Mouse (Mus musculus) left cerebral cortex, postnatal 4 days (tissue): ENCODE data around the gene Ces1g. TPM values are rescaled to one million over a fixed set of nuclear protein-coding genes. Genes with fewer than 3 reads are reported as not detected.

Experiments
- DNase-seq: peaks from one replicate; pipeline ENCODE4 v3.0.0-alpha.2; 2022
- intact Hi-C: fragments of 180-260 bp; cut with DNase I; formaldehyde crosslinking; loops from one replicate; pipeline ENCODE4 v1.15.1; 2025
- total RNA-seq, 2 experiments: library from RNA; stranded (reverse); gene quantifications; 2 replicates each; pipeline ENCODE4 v1.2.3; 2021

Gene Ces1g
- not detected for total RNA-seq

- DNase-seq, result no peak
- intact Hi-C loops, result no loop called here
Observed at GRCm38 (mm10) chr8:93337207-93337606, at the start of gene Ces1g. Ces1g (minus strand) TSS chr8:93337308.

DNA sequence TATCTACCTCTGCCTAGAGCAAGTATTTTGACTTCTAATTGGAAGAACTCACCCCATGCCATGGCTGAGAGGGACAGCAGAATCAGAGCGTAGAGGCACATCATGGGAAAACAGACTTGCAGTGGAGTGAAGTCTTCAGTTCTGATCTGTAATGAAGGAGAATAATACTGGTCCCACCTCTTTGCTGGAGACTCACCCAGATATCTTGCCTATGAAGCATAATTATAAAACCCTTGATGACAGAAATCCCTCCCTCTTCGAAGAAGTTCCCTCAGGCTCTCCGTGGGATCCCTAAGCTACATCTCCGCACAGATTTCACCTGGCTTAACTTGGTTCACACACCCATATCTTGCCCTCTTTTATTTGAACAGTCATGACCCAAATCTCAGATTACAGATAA is 42.5 kb upstream of the Ces1g start, which contains the start of gene Ces1h:
Gene Ces1h, minus strand, starts transcription at position 101 of the 400 bp plus-strand sequence.
- no peak for DNase-seq
- intact Hi-C loops, result no loop called here

DNA sequence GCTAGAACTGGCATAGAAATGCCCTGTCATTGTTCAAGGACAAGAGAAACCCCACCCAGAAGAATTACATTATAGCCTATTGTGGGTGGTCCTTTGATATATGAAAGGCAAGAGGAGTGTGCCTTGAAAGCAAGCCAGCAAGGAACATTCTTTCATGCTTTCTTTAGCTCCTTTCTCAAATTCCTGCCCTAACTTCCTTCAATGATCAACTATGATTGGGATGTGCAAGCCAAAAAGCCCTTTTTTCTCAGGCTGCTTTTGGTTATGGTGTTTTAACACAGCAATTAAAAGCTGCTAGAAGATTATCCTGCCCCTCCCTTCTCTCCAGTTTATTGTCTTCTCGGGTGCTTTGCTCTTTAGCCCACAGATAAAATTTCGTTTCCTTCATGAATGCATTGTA is 32.4 kb upstream of the Ces1g start:
- intact Hi-C loops, result loop anchor here (2.0 kb wide), 1 partner anchor 17 kb away; no protein-coding TSS in a partner anchor

GRCm38 (mm10) chr8:93360113-93360512 is 23.0 kb upstream of the Ces1g start:
- intact Hi-C loops, result no loop called here
- no peak for DNase-seq

More for the DNA sequence above, 32.4 kb upstream of the Ces1g start:
- no peak for DNase-seq

DNA sequence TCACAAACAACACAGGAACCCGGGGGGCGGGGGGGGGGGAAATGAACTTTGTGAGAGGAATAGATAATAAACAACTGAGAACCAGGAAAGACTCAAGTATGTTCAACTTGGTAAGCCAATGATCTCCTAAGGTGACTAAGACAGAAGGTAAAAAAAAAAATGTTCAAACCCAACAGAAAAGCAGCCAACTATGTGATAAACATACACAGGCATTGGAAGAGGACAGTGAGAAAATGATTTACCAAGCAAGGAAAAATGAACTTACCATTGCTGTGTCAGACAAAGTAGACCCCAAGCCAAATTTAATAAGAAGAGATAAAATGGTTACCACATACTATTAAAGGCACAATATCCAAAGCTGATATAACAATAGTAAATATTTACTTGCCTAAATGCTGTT is 2.4 kb upstream of the Ces1g start:
- intact Hi-C loops, result no loop called here
- no peak for DNase-seq

GRCm38 (mm10) chr8:93332703-93333102 is 4.4 kb downstream of the Ces1g start:
- intact Hi-C loops, result no loop called here
- no peak for DNase-seq

DNA sequence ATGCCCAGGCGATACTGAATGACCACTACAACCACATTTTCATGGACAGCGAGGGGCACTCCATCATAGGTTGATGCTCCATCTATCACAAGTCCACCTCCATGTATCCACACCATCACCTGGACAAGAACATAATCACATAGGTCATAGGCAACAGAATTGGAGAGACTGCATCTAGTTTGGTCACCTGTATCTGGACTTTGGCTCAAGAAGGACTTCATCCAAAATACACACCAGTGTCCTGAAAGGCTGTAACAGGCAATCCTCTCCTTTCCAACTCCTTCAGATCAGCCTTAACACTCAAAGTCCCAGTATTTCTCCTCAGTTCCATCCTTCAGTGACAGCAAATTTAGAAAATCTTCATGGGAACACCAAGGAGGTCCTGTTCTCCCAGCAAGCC is 6.0 kb downstream of the Ces1g start:
- no peak for DNase-seq

DNA sequence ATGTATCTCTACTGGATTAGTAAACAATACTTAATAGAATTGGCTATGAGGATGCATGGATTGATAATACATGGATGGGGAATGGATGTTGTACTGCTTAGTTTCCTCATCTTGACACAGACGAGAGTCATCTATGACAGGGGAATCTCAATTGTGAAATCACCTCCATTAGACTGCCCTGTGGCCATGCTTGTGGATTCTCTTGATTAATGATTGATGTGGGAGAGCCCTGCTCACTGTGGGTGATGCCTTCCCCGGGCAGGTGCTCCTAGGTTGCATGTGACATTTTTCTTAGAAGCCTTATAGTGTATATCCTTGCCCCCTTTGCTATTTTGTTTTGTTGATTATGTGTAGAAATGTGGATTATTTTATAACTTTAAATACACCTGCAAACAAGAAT is 12.0 kb downstream of the Ces1g start:
- DNase-seq, result no peak
- intact Hi-C loops, result no loop called here

More for the DNA sequence above, 6.0 kb downstream of the Ces1g start:
- intact Hi-C loops, result no loop called here

DNA sequence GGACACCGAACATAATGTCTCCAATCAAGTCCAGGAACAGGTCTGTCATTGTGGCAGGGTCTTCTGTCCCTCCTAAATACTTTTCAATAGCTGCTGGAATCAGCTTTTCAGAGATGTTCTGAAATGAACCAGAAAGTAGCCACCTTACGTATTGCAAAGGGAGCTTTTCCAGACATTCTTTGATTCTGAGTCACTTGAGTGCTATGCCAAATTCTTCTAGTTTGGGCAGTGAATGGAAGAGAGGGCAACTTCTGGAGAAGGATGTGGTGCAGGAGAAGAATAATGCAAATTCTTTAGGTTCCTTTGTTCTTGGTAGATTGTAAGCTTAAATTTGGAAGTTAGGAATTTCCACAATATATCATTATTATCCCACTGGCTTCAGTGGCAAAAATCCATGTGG is 20.1 kb downstream of the Ces1g start:
- no peak for DNase-seq
- intact Hi-C loops, result no loop called here

DNA sequence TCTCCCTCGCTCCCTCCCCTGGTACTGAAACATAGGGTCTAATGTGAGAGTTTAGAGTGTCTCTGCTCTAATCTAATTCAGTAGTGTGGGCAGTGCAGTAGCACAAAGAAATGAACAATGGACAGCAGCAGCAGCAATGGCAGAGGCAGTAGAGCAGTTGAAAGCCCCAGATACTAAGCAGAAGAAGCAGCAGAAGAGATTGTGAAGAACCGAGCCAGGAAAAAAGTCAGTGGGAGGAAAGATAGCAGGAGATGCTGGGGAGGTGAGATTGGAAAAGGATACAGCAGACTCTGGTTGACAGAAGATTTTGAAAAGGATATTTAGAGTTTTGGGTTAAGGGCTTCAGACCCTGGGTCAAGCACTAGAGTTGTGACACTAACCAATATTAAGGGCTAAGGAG is 21.6 kb downstream of the Ces1g start:
- no peak for DNase-seq
- intact Hi-C loops, result no loop called here

- intact Hi-C loops, result no loop called here
- no peak for DNase-seq
Observed at GRCm38 (mm10) chr8:93283896-93284295, 53.2 kb downstream of the Ces1g start.

- intact Hi-C loops, result no loop called here
Observed at GRCm38 (mm10) chr8:93282349-93282748, 54.8 kb downstream of the Ces1g start.

DNA sequence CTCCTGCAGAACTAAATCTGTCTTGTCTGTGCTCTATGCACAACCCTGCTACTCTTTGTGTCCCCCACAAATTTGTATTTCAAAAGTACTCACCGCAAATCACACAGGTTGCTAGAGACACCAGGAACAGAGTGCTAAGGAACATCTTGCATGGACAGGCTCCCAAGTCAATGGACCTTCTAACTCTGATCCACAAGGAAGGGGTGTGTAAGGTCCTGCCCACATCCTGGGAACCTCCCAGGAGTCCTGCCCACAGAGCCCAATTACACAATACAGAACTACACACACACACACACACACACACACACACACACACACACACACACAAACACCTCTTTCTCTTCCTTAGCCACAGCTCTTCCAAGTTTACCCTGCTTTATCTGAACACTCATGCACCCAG is 57.6 kb downstream of the Ces1g start, which contains the start of gene Ces1f:
Gene Ces1f, minus strand, starts transcription at position 192 of the 400 bp plus-strand sequence.
- DNase-seq, result no peak
- intact Hi-C loops, result no loop called here

More at GRCm38 (mm10) chr8:93282349-93282748, 54.8 kb downstream of the Ces1g start:
- no peak for DNase-seq

- no peak for DNase-seq
- intact Hi-C loops, result no loop called here
Observed at GRCm38 (mm10) chr8:93278176-93278805, 58.8 kb downstream of the Ces1g start.

DNA sequence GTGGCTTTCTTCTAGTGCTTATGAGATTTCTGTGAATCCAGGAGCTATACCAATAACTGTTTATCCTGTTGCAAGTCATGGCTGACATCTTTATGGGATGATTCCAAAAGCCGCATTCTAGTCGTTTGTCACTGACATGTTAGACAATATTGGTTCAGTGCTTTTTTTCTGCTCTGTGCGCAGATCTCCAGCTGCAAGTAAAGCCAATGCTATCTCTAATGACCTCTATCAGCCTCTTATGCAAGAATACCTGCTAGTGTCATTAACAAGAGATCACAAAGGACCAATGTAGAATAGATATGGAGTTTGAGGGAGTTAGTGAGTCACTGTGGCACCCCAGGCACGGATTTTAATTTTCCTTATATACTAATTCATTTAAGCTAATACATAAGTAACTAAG is 62.5 kb downstream of the Ces1g start:
- DNase-seq, result no peak
- intact Hi-C loops, result no loop called here

- intact Hi-C loops, result no loop called here
- no peak for DNase-seq
Observed at GRCm38 (mm10) chr8:93273321-93273720, 63.8 kb downstream of the Ces1g start.

DNA sequence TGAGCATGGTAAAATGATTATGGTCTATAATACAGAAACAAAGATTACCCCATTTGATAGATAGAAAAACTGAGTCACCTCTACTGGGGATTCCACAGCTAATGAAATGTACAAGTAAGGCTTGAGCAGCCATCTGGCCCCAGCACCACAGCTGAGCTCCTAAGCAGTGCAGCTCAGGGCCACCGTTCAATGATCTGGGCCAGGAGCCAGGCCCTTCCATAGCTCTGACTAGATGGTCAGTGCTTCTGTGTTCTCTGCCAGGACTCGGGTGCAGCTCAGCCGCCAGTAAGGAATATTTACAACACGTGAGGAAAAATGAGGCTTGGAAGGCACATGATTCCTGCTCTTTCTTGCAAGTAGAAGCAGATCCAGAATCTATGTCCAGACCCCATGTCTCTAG is 64.4 kb downstream of the Ces1g start:
- peak; percentile 49 for DNase-seq
- intact Hi-C loops, result no loop called here

DNA sequence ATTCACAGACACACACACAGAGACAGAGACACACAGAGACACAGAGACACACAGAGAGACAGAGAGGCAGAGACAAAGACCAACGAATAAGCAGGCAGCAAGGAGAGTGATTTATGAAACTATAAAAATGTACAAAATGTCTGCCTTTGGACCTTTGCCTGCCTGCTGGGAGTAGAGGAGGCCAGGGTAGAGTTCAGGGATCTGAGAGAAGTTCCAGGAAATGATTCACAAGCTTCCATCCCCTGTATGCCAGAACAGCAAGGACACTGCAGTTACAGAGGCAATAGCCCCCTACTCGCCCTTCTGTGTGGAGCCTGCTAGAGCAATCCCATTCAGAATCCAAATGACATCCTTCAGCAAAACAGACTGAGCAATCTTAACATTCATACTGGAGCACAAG is 75.7 kb downstream of the Ces1g start:
- intact Hi-C loops, result no loop called here
- DNase-seq, result no peak

DNA sequence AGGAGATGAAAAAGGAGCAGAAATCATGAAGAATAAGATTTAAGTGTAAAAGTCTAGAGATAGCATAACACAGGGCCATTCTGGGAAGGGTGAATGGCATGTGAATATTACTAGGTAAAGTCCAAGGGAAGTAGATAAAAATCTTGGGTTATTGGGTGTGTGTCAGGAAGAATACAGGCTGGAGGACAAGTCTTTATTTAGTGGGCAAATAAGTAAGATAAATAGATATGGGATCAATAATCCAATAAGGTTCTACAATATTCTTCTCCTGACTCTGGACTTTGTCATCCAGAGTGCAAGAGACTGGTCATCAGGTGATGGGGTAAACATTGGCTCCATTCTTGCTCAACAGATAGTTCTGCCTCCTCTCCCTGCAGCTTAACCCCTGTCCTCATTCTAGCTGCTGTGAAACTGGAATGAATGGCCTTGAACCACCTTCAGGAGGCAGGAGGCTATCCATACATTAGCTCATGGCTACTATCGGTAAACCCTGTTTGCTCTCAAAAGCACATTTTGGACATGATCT is 84.6 kb downstream of the Ces1g start:
- intact Hi-C loops, result no loop called here
- DNase-seq, result no peak
